Mouse (Mus musculus) stomach, postnatal 0 days (tissue): ENCODE measurements around the gene Gps2.
A peak's percentile ranks its signal among the peaks of the same experiment; 100 is the strongest.

Source experiments
- CTCF ChIP-seq: IDR thresholded peaks from 2 replicates; pipeline ENCODE4 v1.5.1; 2016; ENCODE audit warnings: antibody characterized with exemption, low read depth, mild to moderate bottlenecking, moderate library complexity
- EP300 ChIP-seq: optimal IDR thresholded peaks from 2 replicates; pipeline ENCODE3; 2016; ENCODE audit warnings: antibody characterized with exemption

DNA sequence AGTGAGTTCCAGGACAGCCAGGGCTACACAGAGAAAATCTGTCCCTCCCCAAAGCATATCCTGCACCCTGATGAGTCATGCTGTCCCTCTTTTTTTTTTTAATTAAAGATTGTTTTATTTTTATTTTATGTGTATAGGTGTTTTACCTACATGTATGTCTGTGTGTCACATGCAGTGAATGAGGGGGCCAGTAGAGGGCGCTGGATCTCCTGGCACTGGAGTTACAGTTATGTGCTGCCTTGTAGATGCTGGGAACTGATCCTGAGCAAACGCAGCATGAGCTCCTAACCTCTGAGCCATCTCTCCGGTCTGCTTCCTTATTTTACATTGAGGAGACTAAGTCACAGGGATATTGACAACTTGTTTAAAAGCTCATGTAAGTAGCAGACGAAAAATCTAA, 30.6 kb upstream of the Gps2 start:
- TF ChIP-seq CTCF: peak; percentile 65
- TF ChIP-seq EP300: no peak
